8 mouse cellular contexts compared by ENCODE assay signal in genomic region chr1:58392652-58393283, GRCm38 (mm10). TPM values are rescaled to one million over a fixed set of nuclear protein-coding genes. Genes with fewer than 3 reads are reported as not detected.
DNase-seq lines count a peak whose midpoint lies in the region; ATAC-seq and TF ChIP-seq lines count a peak whose summit lies in the region.

TSS of gene Bzw1 (plus strand) at chr1:58392898.

- H3K27ac ChIP-seq in heart, embryonic 11.5 days (ENCODE audit: low read depth, low read length), result peak within 1 kb of the TSS; percentile 98
- peak within 1 kb of the TSS; percentile 99 for H3K27ac ChIP-seq in kidney, embryonic 16.5 days (ENCODE audit: low read length)
- peak within 1 kb of the TSS; percentile 100 for H3K27ac ChIP-seq in liver, adult 2 months (replicated peaks; ENCODE audit: insufficient read depth, low read depth, low read length)

- peak; percentile 98 for DNase-seq in brain, embryonic 14.5 days (ENCODE audit: low read depth)
- peak; percentile 81 for DNase-seq in liver, adult 2 months (ENCODE audit: extremely low read depth, low read depth, low spot score)
- DNase-seq in splenic B cell, adult 2 months (ENCODE audit: low read depth, low spot score), result peak; percentile 96

- no peaks in the 10 kb centered on the region for H3K9me3 ChIP-seq in erythroblast, embryonic 14.5 days (ENCODE audit: control insufficient read depth, low read length)
- H3K9me3 ChIP-seq in heart, embryonic 11.5 days (replicated peaks; ENCODE audit: control insufficient read depth, low read length), result no peaks in the 10 kb centered on the region
- no peaks in the 10 kb centered on the region for H3K9me3 ChIP-seq in kidney, embryonic 16.5 days (ENCODE audit: low read length)

- H3K27me3 ChIP-seq in C2C12 (ENCODE audit: control insufficient read depth, insufficient read depth, insufficient read length) (no peaks in the 10 kb centered on the region), myocyte (ENCODE audit: control insufficient read depth, insufficient read depth, insufficient read length) (no peaks in the 10 kb centered on the region)
- H3K27me3 ChIP-seq in erythroblast, embryonic 14.5 days (ENCODE audit: control insufficient read depth), result no peaks in the 10 kb centered on the region
- no peaks in the 10 kb centered on the region for H3K27me3 ChIP-seq in heart, embryonic 11.5 days (ENCODE audit: control insufficient read depth, insufficient read depth, low read length)
- no peaks in the 10 kb centered on the region for H3K27me3 ChIP-seq in kidney, embryonic 16.5 days (ENCODE audit: insufficient read depth, low read length)
- no peaks in the 10 kb centered on the region for H3K27me3 ChIP-seq in liver, adult 2 months (ENCODE audit: control insufficient read depth, insufficient read depth, low read length)
- H3K27me3 ChIP-seq in splenic B cell, adult 2 months (ENCODE audit: control insufficient read depth, insufficient read depth, low read length, poor library complexity, severe bottlenecking), result no peaks in the 10 kb centered on the region

- peak within 1 kb of the TSS; percentile 98 for H3K9ac ChIP-seq in heart, embryonic 11.5 days (ENCODE audit: low read depth, low read length)
- H3K9ac ChIP-seq in kidney, embryonic 16.5 days (replicated peaks; ENCODE audit: low read length), result peak within 1 kb of the TSS; percentile 95
- H3K9ac ChIP-seq in liver, adult 2 months (ENCODE audit: low read depth, low read length), result peak within 1 kb of the TSS; percentile 99

- peaks cover 34% of the 10 kb centered on the region for H3K4me1 ChIP-seq in erythroblast, embryonic 14.5 days (ENCODE audit: control insufficient read depth)
- H3K4me1 ChIP-seq in heart, embryonic 11.5 days (ENCODE audit: control insufficient read depth, insufficient read depth, low read length), result peaks cover 9% of the 10 kb centered on the region
- H3K4me1 ChIP-seq in kidney, embryonic 16.5 days (ENCODE audit: insufficient read depth, low read length), result peaks cover 12% of the 10 kb centered on the region
- peaks cover 5% of the 10 kb centered on the region for H3K4me1 ChIP-seq in liver, adult 2 months (ENCODE audit: control insufficient read depth, insufficient read depth, low read length)

- peak within 1 kb of the TSS; percentile 78 for H3K4me2 ChIP-seq in heart, embryonic 11.5 days
- peak within 1 kb of the TSS; percentile 84 for H3K4me2 ChIP-seq in kidney, embryonic 16.5 days (replicated peaks; ENCODE audit: low read depth, low read length)
- H3K4me2 ChIP-seq in myocyte (ENCODE audit: low read depth), result peak within 1 kb of the TSS; percentile 96

- H3K79me2 ChIP-seq in C2C12 (ENCODE audit: control insufficient read depth, insufficient read depth) (peaks cover 70% of the 10 kb centered on the region), myocyte (ENCODE audit: control insufficient read depth, insufficient read depth) (peaks cover 59% of the 10 kb centered on the region)
- peaks cover 9% of the 10 kb centered on the region; the same call in 1 of the 2 replicates for H3K79me2 ChIP-seq in liver, adult 2 months (ENCODE audit: control insufficient read depth, insufficient read depth, low read length)

- no peak for TF ChIP-seq CTCF in C2C12 (IDR thresholded peaks at IDR 0.05; ENCODE audit: control insufficient read depth, insufficient read depth, insufficient read length)
- TF ChIP-seq CTCF in brain, embryonic 14.5 days (IDR thresholded peaks at IDR 0.05; ENCODE audit: borderline replicate concordance, extremely low read depth, insufficient read depth, insufficient read length), result no peak
- TF ChIP-seq CTCF in liver, adult 2 months (IDR thresholded peaks at IDR 0.05; ENCODE audit: low read depth, low read length), result no peak

- peaks cover 57% of the 10 kb centered on the region for H3K79me3 ChIP-seq in C2C12 (ENCODE audit: low read depth)

- H3K4me3 ChIP-seq in C2C12 (ENCODE audit: insufficient read depth, poor library complexity, severe bottlenecking) (peak within 1 kb of the TSS; percentile 87), myocyte (peak within 1 kb of the TSS; percentile 97)
- peak within 1 kb of the TSS; percentile 92 for H3K4me3 ChIP-seq in erythroblast, embryonic 14.5 days (replicated peaks)
- peak within 1 kb of the TSS; percentile 95 for H3K4me3 ChIP-seq in heart, embryonic 11.5 days (ENCODE audit: low read depth, low read length)
- H3K4me3 ChIP-seq in kidney, embryonic 16.5 days (ENCODE audit: low read length), result peak within 1 kb of the TSS; percentile 92
- peak within 1 kb of the TSS; percentile 96 for H3K4me3 ChIP-seq in liver, adult 2 months (ENCODE audit: insufficient read depth, low read depth, low read length)

- peak; percentile 95 for ATAC-seq in heart, embryonic 11.5 days (replicated peaks; ENCODE audit: insufficient number of reproducible peaks, low FRiP score, low TSS enrichment)
- ATAC-seq in kidney, embryonic 16.5 days (ENCODE audit: low FRiP score, low TSS enrichment), result peak; percentile 98

- H3K36me3 ChIP-seq in C2C12 (ENCODE audit: control insufficient read depth, insufficient read depth) (peaks cover 38% of the 10 kb centered on the region), myocyte (ENCODE audit: control insufficient read depth, insufficient read depth) (peaks cover 29% of the 10 kb centered on the region)
- peaks cover 32% of the 10 kb centered on the region for H3K36me3 ChIP-seq in erythroblast, embryonic 14.5 days (ENCODE audit: control insufficient read depth)
- H3K36me3 ChIP-seq in heart, embryonic 11.5 days (ENCODE audit: control insufficient read depth, insufficient read depth, low read length), result peaks cover 11% of the 10 kb centered on the region
- peaks cover 24% of the 10 kb centered on the region for H3K36me3 ChIP-seq in kidney, embryonic 16.5 days (ENCODE audit: insufficient read depth, low read length)
- peaks cover 23% of the 10 kb centered on the region for H3K36me3 ChIP-seq in liver, adult 2 months (ENCODE audit: control insufficient read depth, insufficient read depth, low read length)
- peaks cover 7% of the 10 kb centered on the region for H3K36me3 ChIP-seq in splenic B cell, adult 2 months (ENCODE audit: control insufficient read depth, insufficient read depth, low read length, poor library complexity, severe bottlenecking)

- H3ac ChIP-seq in C2C12 (ENCODE audit: control insufficient read depth, insufficient read length, low read depth) (peak within 1 kb of the TSS; percentile 96), myocyte (ENCODE audit: control insufficient read depth, insufficient read length) (peak within 1 kb of the TSS; percentile 37)

- TF ChIP-seq POLR2A in brain, embryonic 14.5 days (IDR thresholded peaks at IDR 0.05; ENCODE audit: borderline replicate concordance, extremely low read depth, insufficient read depth, insufficient read length, poor library complexity, severe bottlenecking), result peak; percentile 87; the same call in 1 of the 2 replicates
- TF ChIP-seq POLR2A in liver, adult 2 months (IDR thresholded peaks at IDR 0.05; ENCODE audit: extremely low read depth, insufficient read depth, low read length), result peak; percentile 85
- TF ChIP-seq POLR2A in myocyte (IDR thresholded peaks at IDR 0.05; ENCODE audit: insufficient read length, low read depth), result peak; percentile 77

- under 1% methylated on average over 50 of the region's 61 CpGs for WGBS in heart, embryonic 11.5 days (ENCODE audit: insufficient replicate concordance)
- WGBS in kidney, embryonic 16.5 days, result under 1% methylated on average over 37 of the region's 61 CpGs
- under 1% methylated on average over 56 of the region's 61 CpGs for WGBS in liver, adult 2 months

TF ChIP-seq in C2C12, 6 proteins besides CTCF, POLR2A, EP300 and RAD21:
- TF ChIP-seq MYOD1 (IDR thresholded peaks at IDR 0.05; ENCODE audit: control insufficient read depth, insufficient read length, low read depth) (no peak), CEBPB (IDR thresholded peaks at IDR 0.05; ENCODE audit: low read depth) (no peak), FOSL1 (IDR thresholded peaks at IDR 0.05; ENCODE audit: insufficient read depth, low read length, poor library complexity, severe bottlenecking) (no peak), MAX (IDR thresholded peaks at IDR 0.05) (no peak)

TF ChIP-seq in myocyte, 11 proteins besides CTCF, POLR2A, EP300 and RAD21:
- TF ChIP-seq TCF3 (IDR thresholded peaks at IDR 0.05; ENCODE audit: insufficient read length, low read depth) (no peak), POLR2AphosphoS2 (IDR thresholded peaks at IDR 0.05; ENCODE audit: insufficient read length, low read depth) (peak; percentile 88), MYOG (IDR thresholded peaks at IDR 0.05; ENCODE audit: control insufficient read depth in 1 of 3, insufficient read depth in 1 of 3, insufficient read length in 2 of 3, low read depth in 2 of 3) (peak in 1 of 3 experiments; percentile 6), REST (IDR thresholded peaks at IDR 0.05; ENCODE audit: insufficient read depth, insufficient read length) (peak; percentile 28), CEBPB (IDR thresholded peaks at IDR 0.05; ENCODE audit: insufficient read depth, poor library complexity, severe bottlenecking) (no peak)

RNA-seq across cellular contexts. Expression of gene Bzw1, which starts in this region (rescaled TPM):
- 79.2 TPM for polyA plus RNA-seq in C2C12 (2012; fragmentation: generic; extraction: Trizol)
- 137 and 151 TPM in 2 replicates for polyA plus RNA-seq in brain, embryonic 14.5 days (2012; rRNA removed)
- polyA plus RNA-seq in erythroblast, embryonic 14.5 days (2012), result 0.15 and 0.30 TPM in 2 replicates
- 274 and 298 TPM in 2 replicates for polyA plus RNA-seq in heart, embryonic 11.5 days (2014; fragmentation: Nextera tagmentation; extraction: Ambion mirVana)
- polyA plus RNA-seq in kidney, embryonic 16.5 days (2015; fragmentation: Nextera tagmentation; extraction: Ambion mirVana), result 350 and 352 TPM in 2 replicates
- total RNA-seq in liver, adult 2 months (2014; rRNA removed), result 94.4 and 103 TPM in 2 replicates
- 16.1 and 17.7 TPM in 2 replicates for polyA plus RNA-seq in liver, adult 2 months (2012; rRNA removed)
- polyA plus RNA-seq in myocyte (2012; fragmentation: generic; extraction: Trizol), result 34.7 TPM

Comparison
In these comparisons a context has a peak if more than half of its experiments do, and no peak if none do; other contexts are left out.
1. Peak in every context shown above with its lines: DNase-seq, ATAC-seq, H3K4me3 ChIP-seq and H3K27ac ChIP-seq.
2. RNA of gene Bzw1 (polyA plus RNA-seq): 350 to 352 TPM in kidney, embryonic 16.5 days, 274 to 298 TPM in heart, embryonic 11.5 days, 137 to 151 TPM in brain, embryonic 14.5 days, 79.2 TPM in C2C12 (single experiment), 34.7 TPM in myocyte (single experiment) and 16.1 to 17.7 TPM in liver, adult 2 months; 0.15 to 0.30 TPM in erythroblast, embryonic 14.5 days; every median in the first group is over 10 times any median in the second.